In genomic region chrX:94235601-94236000, GRCm38 (mm10) we compare ENCODE assay signal across 8 mouse cellular contexts. TPM values are rescaled to one million over a fixed set of nuclear protein-coding genes. Genes with fewer than 3 reads are reported as not detected.
DNase-seq lines count a peak whose midpoint lies in the region; ATAC-seq and TF ChIP-seq lines count a peak whose summit lies in the region.

No protein-coding gene starts in this region.

- peaks cover 3% of the 10 kb centered on the region; the same call in 1 of the 2 replicates for H3K36me3 ChIP-seq in heart, embryonic 10.5 days
- no peaks in the 10 kb centered on the region for H3K36me3 ChIP-seq in C2C12 (ENCODE audit: control insufficient read depth, insufficient read depth)
- no peaks in the 10 kb centered on the region for H3K36me3 ChIP-seq in embryonic facial prominence, embryonic 15.5 days
- no peaks in the 10 kb centered on the region for H3K36me3 ChIP-seq in limb, embryonic 14.5 days (ENCODE audit: control insufficient read depth, insufficient read depth, low read length)
- H3K36me3 ChIP-seq in small intestine, adult 2 months (ENCODE audit: control insufficient read depth, insufficient read depth, low read length): no peaks in the 10 kb centered on the region

- H3K4me2 ChIP-seq in embryonic facial prominence, embryonic 15.5 days (replicated peaks): peak overlapping the region; percentile 50
- peak overlapping the region; percentile 47 for H3K4me2 ChIP-seq in limb, embryonic 14.5 days (replicated peaks; ENCODE audit: low read depth, low read length, severe bottlenecking)

- H3K27me3 ChIP-seq in heart, embryonic 10.5 days (ENCODE audit: insufficient read depth, poor library complexity, severe bottlenecking): peaks cover 60% of the 10 kb centered on the region
- no peaks in the 10 kb centered on the region for H3K27me3 ChIP-seq in C2C12 (ENCODE audit: control insufficient read depth, insufficient read depth, insufficient read length)
- peaks cover 33% of the 10 kb centered on the region for H3K27me3 ChIP-seq in embryonic facial prominence, embryonic 15.5 days
- H3K27me3 ChIP-seq in limb, embryonic 14.5 days (ENCODE audit: control insufficient read depth, insufficient read depth, low read length): peaks cover 12% of the 10 kb centered on the region; the same call in 1 of the 2 replicates
- no peaks in the 10 kb centered on the region for H3K27me3 ChIP-seq in small intestine, adult 2 months (ENCODE audit: control insufficient read depth, insufficient read depth, low read length)

- H3K79me2 ChIP-seq in C2C12 (ENCODE audit: control insufficient read depth, insufficient read depth): no peaks in the 10 kb centered on the region

- peak overlapping the region; percentile 12 for H3ac ChIP-seq in C2C12 (ENCODE audit: control insufficient read depth, insufficient read length, low read depth)

- H3K4me1 ChIP-seq in heart, embryonic 10.5 days: no peaks in the 10 kb centered on the region
- H3K4me1 ChIP-seq in embryonic facial prominence, embryonic 15.5 days: no peaks in the 10 kb centered on the region
- no peaks in the 10 kb centered on the region for H3K4me1 ChIP-seq in limb, embryonic 14.5 days (ENCODE audit: control insufficient read depth, insufficient read depth, low read length)
- H3K4me1 ChIP-seq in small intestine, adult 2 months (ENCODE audit: control insufficient read depth, insufficient read depth, insufficient read length, low read length): no peaks in the 10 kb centered on the region

- H3K9ac ChIP-seq in embryonic facial prominence, embryonic 15.5 days: no peak overlapping the region
- H3K9ac ChIP-seq in limb, embryonic 14.5 days (ENCODE audit: low read depth, low read length, severe bottlenecking): peak overlapping the region; percentile 66

- TF ChIP-seq CTCF in C2C12 (IDR thresholded peaks at IDR 0.05; ENCODE audit: control insufficient read depth, insufficient read depth, insufficient read length): no peak
- TF ChIP-seq CTCF in small intestine, adult 2 months (IDR thresholded peaks at IDR 0.05; ENCODE audit: extremely low read depth, insufficient read length, insufficient replicate concordance, low read depth, low read length): no peak

- no peaks in the 10 kb centered on the region for H3K9me3 ChIP-seq in heart, embryonic 10.5 days
- no peaks in the 10 kb centered on the region for H3K9me3 ChIP-seq in embryonic facial prominence, embryonic 15.5 days (replicated peaks)
- H3K9me3 ChIP-seq in limb, embryonic 14.5 days (ENCODE audit: control insufficient read depth, low read length): no peaks in the 10 kb centered on the region

- H3K79me3 ChIP-seq in C2C12 (ENCODE audit: low read depth): no peaks in the 10 kb centered on the region

- H3K27ac ChIP-seq in heart, embryonic 10.5 days: peak overlapping the region; percentile 92; the same call in 1 of the 2 replicates
- no peak overlapping the region for H3K27ac ChIP-seq in embryonic facial prominence, embryonic 15.5 days (replicated peaks)
- H3K27ac ChIP-seq in limb, embryonic 14.5 days (replicated peaks; ENCODE audit: low read depth, low read length): no peak overlapping the region
- no peak overlapping the region for H3K27ac ChIP-seq in small intestine, adult 2 months (ENCODE audit: insufficient read depth, low read depth, low read length)

- no peak for TF ChIP-seq POLR2A in limb, embryonic 14.5 days (IDR thresholded peaks at IDR 0.05; ENCODE audit: borderline replicate concordance, extremely low read depth, insufficient read depth, insufficient read length)
- no peak for TF ChIP-seq POLR2A in small intestine, adult 2 months (IDR thresholded peaks at IDR 0.05; ENCODE audit: low read depth, low read length)

- no peak for DNase-seq in heart, embryonic 10.5 days (ENCODE audit: low spot score)
- DNase-seq in heart, adult 8-10 months (ENCODE audit: low spot score): no peak
- no peak for DNase-seq in limb, embryonic 14.5 days (ENCODE audit: low spot score)
- DNase-seq in cerebellum, adult 9-11 months: no peak
- DNase-seq in urinary bladder, adult 2 months (ENCODE audit: low spot score): no peak

- peak overlapping the region; percentile 69 for H3K4me3 ChIP-seq in heart, embryonic 10.5 days
- H3K4me3 ChIP-seq in C2C12 (ENCODE audit: insufficient read depth, poor library complexity, severe bottlenecking): peak overlapping the region; percentile 48
- H3K4me3 ChIP-seq in embryonic facial prominence, embryonic 15.5 days (replicated peaks): peak overlapping the region; percentile 63
- H3K4me3 ChIP-seq in limb, embryonic 14.5 days (replicated peaks; ENCODE audit: low read length): peak overlapping the region; percentile 58
- peak overlapping the region; percentile 100 for H3K4me3 ChIP-seq in small intestine, adult 2 months (ENCODE audit: low read depth, low read length)

- WGBS in heart, embryonic 10.5 days: 18% methylated on average over 12 of the region's 12 CpGs
- 23% methylated on average over 12 of the region's 12 CpGs for whole genome bisulfite sequencing in embryonic facial prominence, embryonic 15.5 days
- 30% methylated on average over 12 of the region's 12 CpGs for WGBS in limb, embryonic 14.5 days
- WGBS in small intestine, adult 2 months: 17% methylated on average over 12 of the region's 12 CpGs

- no peak for ATAC-seq in embryonic facial prominence, embryonic 15.5 days (ENCODE audit: insufficient number of reproducible peaks, low FRiP score, low TSS enrichment, low read depth)
- no peak for ATAC-seq in limb, embryonic 14.5 days (ENCODE audit: low FRiP score, low read depth)

TF ChIP-seq in C2C12, 6 proteins besides CTCF, POLR2A, EP300 and RAD21:
- TF ChIP-seq CEBPB (IDR thresholded peaks at IDR 0.05; ENCODE audit: low read depth) (no peak), USF1 (IDR thresholded peaks at IDR 0.05; ENCODE audit: low read depth) (no peak), MAX (IDR thresholded peaks at IDR 0.05) (no peak), MYOD1 (IDR thresholded peaks at IDR 0.05; ENCODE audit: control insufficient read depth, insufficient read length, low read depth) (no peak), FOSL1 (IDR thresholded peaks at IDR 0.05; ENCODE audit: insufficient read depth, low read length, poor library complexity, severe bottlenecking) (no peak)

RNA-seq across cellular contexts. Expression of gene Klhl15, which starts 1.2 kb away (rescaled TPM):
- polyA plus RNA-seq in heart, embryonic 10.5 days (2016; fragmentation: Nextera tagmentation; extraction: Ambion mirVana): 4.6 and 4.9 TPM in 2 replicates
- 1 to 10 TPM; 5.7 to 7.5 (median 6.7) TPM for total RNA-seq in heart, adult 8-10 months (2022)
- 2.4 TPM for polyA plus RNA-seq in C2C12 (2012; fragmentation: generic; extraction: Trizol)
- polyA plus RNA-seq in embryonic facial prominence, embryonic 15.5 days (2015; fragmentation: Nextera tagmentation; extraction: Ambion mirVana): 9.0 and 9.8 TPM in 2 replicates
- polyA plus RNA-seq in limb, embryonic 14.5 days (2012; rRNA removed): 4.9 and 6.2 TPM in 2 replicates
- polyA plus RNA-seq in limb, embryonic 14.5 days (2014; fragmentation: Nextera tagmentation; extraction: Ambion mirVana): 10.6 and 11.7 TPM in 2 replicates
- polyA plus RNA-seq in small intestine, adult 2 months (2012; rRNA removed): 4.8 and 9.5 TPM in 2 replicates
- 3.9 and 4.5 TPM in 2 replicates for polyA plus RNA-seq in urinary bladder, adult 2 months (2012; rRNA removed)

RNA-seq across cellular contexts. Expression of gene Eif2s3x, which starts 22.9 kb away (rescaled TPM):
- polyA plus RNA-seq in heart, embryonic 10.5 days (2016; fragmentation: Nextera tagmentation; extraction: Ambion mirVana): 69.5 and 75.3 TPM in 2 replicates
- 100 to 1,000 TPM in 3 of 4 experiments, 10 to 100 TPM in 1; 95.2 to 166 (median 124) TPM for total RNA-seq in heart, adult 8-10 months (2022)
- polyA plus RNA-seq in C2C12 (2012; fragmentation: generic; extraction: Trizol): 68.2 TPM
- 64.4 and 65.9 TPM in 2 replicates for polyA plus RNA-seq in embryonic facial prominence, embryonic 15.5 days (2015; fragmentation: Nextera tagmentation; extraction: Ambion mirVana)
- polyA plus RNA-seq in limb, embryonic 14.5 days (2012; rRNA removed): 87.3 and 117 TPM in 2 replicates
- 63.5 and 110 TPM in 2 replicates for polyA plus RNA-seq in limb, embryonic 14.5 days (2014; fragmentation: Nextera tagmentation; extraction: Ambion mirVana)
- polyA plus RNA-seq in small intestine, adult 2 months (2012; rRNA removed): 16.7 and 16.8 TPM in 2 replicates
- polyA plus RNA-seq in urinary bladder, adult 2 months (2012; rRNA removed): 69.7 and 82.5 TPM in 2 replicates

Comparison
In these comparisons a context has a peak if more than half of its experiments do, and no peak if none do; other contexts are left out.
1. H3K4me3 ChIP-seq: peak in every context shown above with its lines; median percentile 100 in small intestine, adult 2 months; 69 in heart, embryonic 10.5 days; 63 in embryonic facial prominence, embryonic 15.5 days; 58 in limb, embryonic 14.5 days; 48 in C2C12.